Mouse (Mus musculus): ENCODE measurements at regions not wholly inside any gene's neighbourhood (a gene's known extent, or its start where the extent isn't known, plus 50 kb on each side); places are given as distances from the start of the nearest gene placed in this dataset.

DNA sequence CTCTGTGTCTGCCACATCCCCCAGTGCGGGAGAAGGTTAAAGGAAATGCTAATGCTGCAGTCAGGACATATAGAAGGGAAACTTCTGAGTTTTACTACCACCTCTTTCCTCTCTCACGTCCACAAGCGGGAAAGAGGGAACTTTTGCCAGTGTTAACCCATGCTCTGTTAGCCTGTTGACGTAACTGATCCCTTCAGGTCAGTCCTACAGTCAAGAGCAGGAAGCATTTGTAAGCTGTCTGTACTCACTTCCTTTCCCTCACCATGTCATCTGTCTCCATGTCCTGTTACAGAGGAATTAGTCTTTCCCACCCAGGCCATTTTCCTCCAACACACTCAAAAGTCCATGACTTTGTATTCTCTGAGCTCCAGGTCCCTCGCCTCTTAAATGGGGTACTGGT is 62.5 kb upstream of the 1700025G04Rik start:
- no peak overlapping the region for H3K9ac ChIP-seq (replicated peaks; ENCODE audit: low read length, poor library complexity, severe bottlenecking)
- DNase-seq (ENCODE audit: low spot score), result no peak
- no peaks in the 10 kb centered on the region for H3K4me1 ChIP-seq (ENCODE audit: insufficient read depth, low read length)
- H3K27me3 ChIP-seq (ENCODE audit: insufficient read depth, low read length), result no peaks in the 10 kb centered on the region
- no peak for ATAC-seq (ENCODE audit: low FRiP score)
- TF ChIP-seq CTCF (IDR thresholded peaks at IDR 0.05), result no peak
- no peaks in the 10 kb centered on the region for H3K36me3 ChIP-seq (ENCODE audit: insufficient read depth, low read length)
- no peak overlapping the region for H3K27ac ChIP-seq (ENCODE audit: low read depth, low read length)
- 82% methylated on average over 5 of the region's 5 CpGs for WGBS
- H3K9me3 ChIP-seq (ENCODE audit: low read length), result no peaks in the 10 kb centered on the region
- H3K4me3 ChIP-seq (ENCODE audit: low read depth, low read length), result no peak overlapping the region
- no peak overlapping the region for H3K4me2 ChIP-seq (ENCODE audit: low read depth, low read length, poor library complexity, severe bottlenecking)

DNA sequence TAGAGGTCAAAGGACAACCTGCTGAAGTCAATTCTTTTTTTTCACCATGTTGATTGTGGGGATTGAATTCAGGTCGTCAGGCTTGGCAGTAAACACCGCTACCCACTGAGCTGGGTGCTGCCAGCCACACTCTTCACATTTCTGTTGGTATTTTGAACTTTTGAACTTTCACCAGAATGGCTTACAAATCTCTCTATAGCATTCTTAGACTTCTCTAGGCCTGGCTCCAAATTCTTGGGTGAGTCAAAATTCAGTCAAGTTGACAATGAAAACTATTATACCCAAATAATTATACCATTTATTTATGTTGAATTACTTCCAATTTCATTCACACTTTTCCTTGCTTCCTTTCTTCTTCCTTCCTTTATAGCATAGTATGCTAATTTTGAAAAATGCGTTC is 58.8 kb upstream of the 1700025G04Rik start:
- Histone ChIP-seq H3K27ac (ENCODE audit: low read depth, low read length) (no peak overlapping the region), H3K9ac (replicated peaks; ENCODE audit: low read length, poor library complexity, severe bottlenecking) (no peak overlapping the region), H3K9me3 (ENCODE audit: low read length) (no peaks in the 10 kb centered on the region), H3K27me3 (ENCODE audit: insufficient read depth, low read length) (no peaks in the 10 kb centered on the region), H3K36me3 (ENCODE audit: insufficient read depth, low read length) (no peaks in the 10 kb centered on the region), H3K4me2 (ENCODE audit: low read depth, low read length, poor library complexity, severe bottlenecking) (no peak overlapping the region), H3K4me1 (ENCODE audit: insufficient read depth, low read length) (no peaks in the 10 kb centered on the region), H3K4me3 (ENCODE audit: low read depth, low read length) (no peak overlapping the region)
- 87% methylated on average over 3 of the region's 3 CpGs for WGBS
- DNase-seq (ENCODE audit: low spot score), result no peak
- ATAC-seq (ENCODE audit: low FRiP score), result no peak
- TF ChIP-seq CTCF (IDR thresholded peaks at IDR 0.05), result no peak

DNA sequence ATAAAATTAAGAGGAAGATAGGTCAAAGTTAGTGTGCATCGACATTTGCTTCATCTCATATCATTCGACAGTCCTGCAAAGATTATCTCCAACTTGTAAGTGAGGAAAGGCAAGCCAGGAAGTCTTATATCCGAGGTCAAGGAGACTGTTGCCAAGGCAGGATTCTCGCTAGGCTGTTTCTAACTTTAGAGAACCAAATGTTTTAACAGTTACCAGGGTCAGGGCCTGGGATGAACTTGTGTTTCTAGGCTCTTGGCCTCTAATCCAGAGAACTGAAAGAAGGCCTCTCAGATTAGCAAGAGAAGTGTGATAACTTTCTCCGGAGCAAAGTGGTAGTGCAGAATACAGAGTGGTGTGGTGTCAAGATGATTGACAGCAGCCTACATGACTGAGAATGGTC is 50.2 kb upstream of the 1700025G04Rik start:
- Histone ChIP-seq H3K27ac (ENCODE audit: low read depth, low read length) (no peak overlapping the region), H3K4me3 (ENCODE audit: low read depth, low read length) (no peak overlapping the region), H3K36me3 (ENCODE audit: insufficient read depth, low read length) (no peaks in the 10 kb centered on the region), H3K9ac (replicated peaks; ENCODE audit: low read length, poor library complexity, severe bottlenecking) (no peak overlapping the region), H3K9me3 (ENCODE audit: low read length) (0 out of 2 replicates have a peak, but pooled peaks cover 9% of the 10 kb centered on the region), H3K4me2 (ENCODE audit: low read depth, low read length, poor library complexity, severe bottlenecking) (no peak overlapping the region), H3K4me1 (ENCODE audit: insufficient read depth, low read length) (no peaks in the 10 kb centered on the region), H3K27me3 (ENCODE audit: insufficient read depth, low read length) (no peaks in the 10 kb centered on the region)
- TF ChIP-seq CTCF (IDR thresholded peaks at IDR 0.05), result no peak
- WGBS, result 85% methylated on average over 5 of the region's 5 CpGs
- DNase-seq (ENCODE audit: low spot score), result no peak
- no peak for ATAC-seq (ENCODE audit: low FRiP score)
